Mouse (Mus musculus) forebrain, embryonic 12.5 days (tissue): ENCODE measurements at regions not wholly inside any gene's neighbourhood (a gene's known extent, or its start where the extent isn't known, plus 50 kb on each side); places are given as distances from the start of the nearest gene placed in this dataset.

Experiments used
- ATAC-seq: fragments of 200-750 bp; cut with Nextera tagmentation; 2 replicates; pipeline ENCODE4 v1.8.0; 2017; ENCODE audit warnings: moderate TSS enrichment; ENCODE audit not compliant: low FRiP score
- H3K27ac ChIP-seq: fragments of 300-500 bp; sonication (generic); 2 replicates; pipeline ENCODE4 v1.5.1; 2016; ENCODE audit warnings: mild to moderate bottlenecking
- H3K27me3 ChIP-seq: fragments of 300-500 bp; sonication (generic); 2 replicates; pipeline ENCODE4 v1.6.1; 2016; ENCODE audit warnings: mild to moderate bottlenecking
- H3K36me3 ChIP-seq: fragments of 300-500 bp; sonication (generic); replicated peaks from 2 replicates; pipeline ENCODE4 v1.6.1; 2016; ENCODE audit warnings: mild to moderate bottlenecking
- H3K4me1 ChIP-seq: fragments of 300-500 bp; sonication (generic); 2 replicates; pipeline ENCODE4 v1.6.1; 2016
- H3K4me2 ChIP-seq: fragments of 300-500 bp; sonication (generic); 2 replicates; pipeline ENCODE4 v1.6.1; 2016; ENCODE audit warnings: mild to moderate bottlenecking, moderate library complexity
- H3K4me3 ChIP-seq: fragments of 300-500 bp; sonication (generic); replicated peaks from 2 replicates; pipeline ENCODE4 v1.5.1; 2016; ENCODE audit warnings: mild to moderate bottlenecking
- H3K9ac ChIP-seq: fragments of 300-500 bp; sonication (generic); 2 replicates; pipeline ENCODE4 v1.6.1; 2016; ENCODE audit warnings: mild to moderate bottlenecking
- H3K9me3 ChIP-seq: fragments of 300-500 bp; sonication (generic); 2 replicates; pipeline ENCODE4 v1.6.1; 2016
- WGBS: fragments of 180-500 bp; shearing (Covaris S2); methylation state at CpG from one replicate; pipeline ENCODE4 v1.1.7; 2016; 5-methylcytosine and 5-hydroxymethylcytosine counted together

GRCm38 (mm10) chr5:119777836-119778235, 54.6 kb upstream of the Tbx5 start:
- 27% methylated on average over 2 of the region's 2 CpGs for WGBS

DNA sequence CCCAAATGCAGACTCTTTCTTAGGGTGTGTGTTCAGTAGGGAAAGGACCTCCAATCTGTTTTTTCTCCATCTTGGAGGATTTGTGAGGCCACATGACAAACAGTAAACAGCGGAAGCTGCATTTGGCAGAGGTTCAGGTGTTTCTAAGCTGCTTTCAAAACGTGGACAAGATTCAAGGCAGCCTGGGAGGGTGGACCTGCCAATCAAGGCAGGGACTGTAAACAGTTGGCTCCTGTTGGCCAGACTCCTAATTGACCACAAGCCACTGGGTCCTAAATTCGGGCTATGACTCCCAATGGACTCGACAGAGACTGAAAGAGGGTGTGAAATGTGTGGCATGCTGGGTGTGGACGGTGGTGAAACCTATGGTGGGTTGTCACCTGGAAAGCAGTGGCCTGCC, 51.1 kb upstream of the Tbx5 start:
- Histone ChIP-seq H3K9me3 (no peaks in the 10 kb centered on the region), H3K27me3 (peaks cover 36% of the 10 kb centered on the region), H3K4me3 (no peak overlapping the region), H3K4me1 (no peaks in the 10 kb centered on the region), H3K27ac (no peak overlapping the region), H3K36me3 (no peaks in the 10 kb centered on the region), H3K4me2 (no peak overlapping the region), H3K9ac (no peak overlapping the region)
- ATAC-seq, result no peak
- 67% methylated on average over 5 of the region's 5 CpGs for whole genome bisulfite sequencing

More at GRCm38 (mm10) chr5:119777836-119778235, 54.6 kb upstream of the Tbx5 start:
- Histone ChIP-seq H3K4me1 (no peaks in the 10 kb centered on the region), H3K27me3 (peaks cover 36% of the 10 kb centered on the region), H3K9ac (no peak overlapping the region), H3K9me3 (no peaks in the 10 kb centered on the region), H3K4me3 (no peak overlapping the region), H3K36me3 (no peaks in the 10 kb centered on the region), H3K4me2 (no peak overlapping the region), H3K27ac (no peak overlapping the region)
- ATAC-seq, result no peak
